Mouse (Mus musculus): ENCODE measurements around the gene Nedd9. TPM values are rescaled to one million over a fixed set of nuclear protein-coding genes. Genes with fewer than 3 reads are reported as not detected.

Gene Nedd9
- polyA plus RNA-seq, 1 experiment = 30.1 TPM

DNA sequence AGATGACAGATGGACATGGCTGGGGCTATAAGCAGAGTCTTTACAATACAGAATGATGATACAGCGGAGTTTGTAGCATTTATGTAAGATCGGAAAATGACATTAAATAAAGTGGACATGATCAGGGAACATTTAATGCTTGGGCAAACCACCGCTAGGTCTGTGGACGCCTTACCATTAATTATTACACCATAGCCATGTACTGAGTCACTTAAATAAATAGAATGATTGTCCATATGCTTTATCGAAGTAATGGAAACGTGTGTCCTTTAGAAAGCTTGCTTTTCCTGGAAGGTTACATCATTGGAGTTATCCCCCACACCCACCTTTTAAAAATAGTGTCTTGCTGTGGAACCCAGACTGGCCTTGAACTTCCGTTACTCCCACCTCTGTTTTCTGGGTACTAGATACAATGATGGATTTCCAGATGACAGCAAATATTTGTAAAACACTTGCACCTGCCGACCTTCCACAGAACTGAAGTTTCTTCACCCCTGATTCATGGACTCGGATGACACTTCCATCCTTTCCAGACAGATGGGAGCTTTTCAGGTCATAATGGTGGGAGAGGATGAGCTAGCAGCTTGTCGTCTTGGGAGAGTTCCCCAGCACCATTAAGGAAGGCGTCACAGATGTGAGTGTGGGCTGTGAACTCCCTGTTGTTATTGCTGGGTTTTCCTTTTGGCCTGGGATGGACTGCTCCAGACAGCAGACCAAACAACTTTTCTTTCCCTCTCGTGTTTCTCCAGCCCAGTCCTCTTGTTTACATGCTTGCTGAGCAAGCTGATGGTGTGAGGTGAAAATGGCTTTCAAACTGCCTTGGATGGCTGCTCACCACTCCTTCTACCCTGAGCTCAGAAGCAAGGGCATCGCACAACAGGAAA, 76.7 kb downstream of the Nedd9 start:
- no peak for DNase-seq (ENCODE audit: low read depth)

DNA sequence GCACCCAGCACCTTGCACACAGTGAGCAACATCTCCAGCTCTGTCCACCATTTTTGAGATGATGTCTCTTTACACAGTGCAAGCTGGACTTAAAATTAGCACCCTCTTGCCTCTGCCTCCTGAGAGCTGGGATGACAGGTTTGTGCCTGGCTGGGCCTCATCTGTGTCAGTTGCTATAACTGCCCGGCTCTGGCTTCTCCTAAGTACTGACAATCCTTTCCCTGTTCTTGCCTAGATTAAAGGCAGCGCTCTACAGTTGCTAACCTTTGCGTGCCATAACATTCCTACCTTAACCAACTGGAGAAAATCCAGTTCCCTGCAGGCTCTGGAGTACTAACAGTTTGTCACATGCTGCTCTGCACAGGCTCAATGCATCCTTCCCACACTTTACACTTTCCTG, 77.9 kb downstream of the Nedd9 start:
- no peak for DNase-seq (ENCODE audit: low read depth)

DNA sequence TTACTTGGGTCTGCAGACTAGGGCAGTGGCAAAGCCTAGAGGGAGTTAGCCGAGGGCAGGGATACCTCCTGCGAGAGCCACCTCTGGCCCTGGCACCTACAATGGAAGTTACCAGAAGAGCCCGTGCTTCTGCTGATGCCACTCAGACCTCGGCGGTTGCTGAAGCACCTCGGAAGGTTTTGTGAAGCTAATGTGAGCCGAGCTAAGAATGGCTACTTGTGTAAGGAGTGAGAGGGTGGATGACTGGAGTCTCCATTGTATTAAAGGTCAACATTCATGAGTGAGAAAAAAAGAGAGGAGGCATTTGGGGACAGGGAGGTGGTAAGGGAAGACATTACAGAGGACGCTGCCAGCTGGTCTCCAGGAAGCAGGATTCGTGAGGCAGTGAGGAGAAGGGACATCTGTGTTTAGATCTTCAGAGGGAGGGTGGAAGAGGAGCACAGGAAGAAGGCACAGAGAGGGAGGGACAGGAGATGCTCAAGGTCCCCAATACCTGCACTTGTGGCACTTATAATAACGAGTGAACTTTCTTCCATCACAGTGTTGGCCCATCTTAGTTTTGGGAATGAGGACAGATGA, 78.7 kb downstream of the Nedd9 start:
- no peak for DNase-seq (ENCODE audit: low read depth)

DNA sequence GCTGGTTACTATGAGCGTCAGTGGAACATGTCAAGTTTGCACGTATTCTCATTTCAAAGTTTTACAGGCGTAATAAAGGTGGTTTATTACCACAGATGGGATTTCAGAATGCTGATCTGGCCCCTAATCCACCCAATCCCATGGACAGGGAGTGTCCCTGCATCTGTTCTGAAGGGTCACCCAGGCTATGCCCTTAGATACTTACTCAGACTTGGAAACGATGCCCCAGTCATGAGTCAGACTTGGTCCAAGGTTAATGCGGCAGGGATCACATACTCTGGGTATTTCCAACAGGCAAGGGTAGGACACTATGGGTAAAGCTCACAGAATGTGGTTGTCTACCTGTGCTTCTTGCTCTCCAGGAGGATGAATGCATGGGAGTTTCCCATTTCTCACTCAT, 82.2 kb downstream of the Nedd9 start:
- no peak for DNase-seq (ENCODE audit: low read depth)

- no peak for DNase-seq (ENCODE audit: low read depth)
These were observed 83.3 kb downstream of the Nedd9 start for GRCm38 (mm10) chr13:41403838-41404237.

DNA sequence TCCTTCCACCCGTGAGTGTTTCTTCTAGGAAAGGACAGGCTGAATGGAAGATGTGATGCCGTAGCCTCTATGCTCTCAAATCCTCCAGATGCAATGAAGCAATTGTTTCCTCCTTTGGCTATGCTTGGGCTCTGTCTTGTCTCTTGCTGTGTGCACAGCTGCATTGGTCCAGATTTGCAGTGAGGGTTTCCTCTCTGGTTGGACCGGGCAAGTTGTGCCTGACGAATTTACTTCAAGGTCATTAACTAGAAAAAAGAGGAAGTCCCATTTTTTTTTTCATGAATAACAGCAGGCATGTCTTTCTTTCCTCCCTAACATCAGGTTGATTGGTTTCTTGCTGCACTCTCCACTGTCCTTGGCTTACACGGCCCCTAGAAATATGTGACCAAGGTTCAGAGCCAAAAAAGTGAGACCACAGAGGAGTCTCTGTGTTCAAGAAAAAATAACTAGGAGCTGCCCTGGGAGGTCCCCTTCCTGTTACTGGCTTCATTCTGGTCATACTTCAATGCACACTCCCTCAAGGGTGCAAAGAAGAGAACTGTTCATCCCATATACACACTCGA, 84.6 kb downstream of the Nedd9 start:
- no peak for DNase-seq (ENCODE audit: low read depth)

GRCm38 (mm10) chr13:41401775-41402174, 85.4 kb downstream of the Nedd9 start:
- DNase-seq (ENCODE audit: low read depth) = no peak

DNA sequence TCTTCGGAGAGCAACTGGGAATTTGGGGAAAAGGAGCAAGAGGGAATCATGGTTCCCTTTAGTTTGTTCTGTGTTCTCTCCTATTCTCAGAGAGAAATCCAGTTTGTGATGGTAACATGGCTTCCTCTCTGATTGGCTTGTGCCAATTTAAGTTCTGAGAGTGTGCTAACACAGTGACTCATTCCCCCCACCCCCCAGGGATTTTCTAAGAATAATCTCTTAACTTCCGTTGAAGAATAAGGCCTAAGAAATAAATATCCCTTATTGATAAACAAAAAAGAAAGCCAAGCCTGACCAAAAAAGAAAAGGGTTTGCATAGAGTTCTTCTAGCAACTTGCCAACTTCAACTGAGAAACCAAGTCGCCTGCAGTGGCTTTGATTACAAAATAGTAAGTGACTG, 86.9 kb downstream of the Nedd9 start:
- no peak for DNase-seq (ENCODE audit: low read depth)

DNA sequence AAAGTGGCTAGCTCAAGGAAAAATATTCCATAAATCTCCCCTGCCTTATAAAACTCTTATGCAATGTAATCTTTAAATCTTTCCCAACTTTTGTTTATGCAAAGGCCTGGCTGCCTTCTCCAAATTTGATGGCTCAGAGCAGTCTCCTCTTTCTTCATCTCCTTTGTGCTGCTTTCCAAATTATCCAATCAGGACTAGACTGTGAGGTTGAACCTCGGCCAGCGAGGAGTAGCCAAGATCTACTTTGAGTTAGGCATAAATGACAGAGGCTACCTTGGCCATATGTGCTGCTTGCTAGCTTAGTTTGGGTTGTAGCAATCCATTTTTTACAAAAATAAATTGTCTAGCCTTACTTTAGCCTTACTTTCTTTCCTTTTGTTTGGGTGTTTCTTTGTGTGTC, 95.0 kb downstream of the Nedd9 start:
- DNase-seq (ENCODE audit: low read depth) = peak; percentile 90

GRCm38 (mm10) chr13:41390698-41391097, 96.5 kb downstream of the Nedd9 start:
- no peak for DNase-seq (ENCODE audit: low read depth)

- DNase-seq (ENCODE audit: low read depth) = no peak
These were observed 100.6 kb downstream of the Nedd9 start for GRCm38 (mm10) chr13:41386581-41386980.

- no peak for DNase-seq (ENCODE audit: low read depth)
These were observed 102.3 kb downstream of the Nedd9 start for GRCm38 (mm10) chr13:41384896-41385295.

GRCm38 (mm10) chr13:41382635-41383034, 104.5 kb downstream of the Nedd9 start:
- peak; percentile 77 for DNase-seq (ENCODE audit: low read depth)

DNA sequence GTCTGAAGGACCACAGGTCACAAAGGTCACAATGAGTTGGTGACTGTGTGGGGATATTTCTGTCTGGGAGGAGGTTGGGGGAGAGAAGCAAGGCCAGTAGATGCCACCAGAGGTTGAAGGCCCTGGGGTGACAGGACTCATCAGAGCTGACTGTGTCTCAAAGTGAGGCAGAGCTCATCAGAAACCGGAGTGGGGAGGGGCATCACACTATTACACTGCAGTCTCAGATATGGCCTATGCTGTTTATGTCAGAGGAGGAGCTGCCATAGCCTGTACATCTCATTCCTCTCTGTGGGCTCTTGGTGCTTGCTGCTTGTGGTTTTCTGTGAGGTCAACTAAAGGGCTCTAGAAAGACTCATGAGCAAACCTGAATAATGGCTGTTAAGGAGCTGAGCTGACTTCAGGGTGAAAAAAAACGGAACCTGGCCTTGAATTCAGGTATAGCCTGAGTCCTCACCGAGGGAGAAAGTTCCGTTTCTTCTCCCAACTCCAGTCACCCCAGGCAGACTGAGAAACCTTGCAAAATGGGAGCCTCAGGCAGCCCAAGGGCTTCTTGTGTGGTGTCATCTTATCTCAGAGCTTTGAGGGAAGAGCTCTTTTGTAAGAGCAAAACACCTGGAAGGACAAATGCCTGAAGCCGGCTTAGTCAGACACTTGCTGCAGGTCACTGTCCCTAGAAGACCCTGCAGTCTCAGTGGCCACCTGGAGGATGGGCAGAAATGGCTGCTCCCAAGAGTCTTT, 105.2 kb downstream of the Nedd9 start:
- peak; percentile 80 for DNase-seq (ENCODE audit: low read depth)

DNA sequence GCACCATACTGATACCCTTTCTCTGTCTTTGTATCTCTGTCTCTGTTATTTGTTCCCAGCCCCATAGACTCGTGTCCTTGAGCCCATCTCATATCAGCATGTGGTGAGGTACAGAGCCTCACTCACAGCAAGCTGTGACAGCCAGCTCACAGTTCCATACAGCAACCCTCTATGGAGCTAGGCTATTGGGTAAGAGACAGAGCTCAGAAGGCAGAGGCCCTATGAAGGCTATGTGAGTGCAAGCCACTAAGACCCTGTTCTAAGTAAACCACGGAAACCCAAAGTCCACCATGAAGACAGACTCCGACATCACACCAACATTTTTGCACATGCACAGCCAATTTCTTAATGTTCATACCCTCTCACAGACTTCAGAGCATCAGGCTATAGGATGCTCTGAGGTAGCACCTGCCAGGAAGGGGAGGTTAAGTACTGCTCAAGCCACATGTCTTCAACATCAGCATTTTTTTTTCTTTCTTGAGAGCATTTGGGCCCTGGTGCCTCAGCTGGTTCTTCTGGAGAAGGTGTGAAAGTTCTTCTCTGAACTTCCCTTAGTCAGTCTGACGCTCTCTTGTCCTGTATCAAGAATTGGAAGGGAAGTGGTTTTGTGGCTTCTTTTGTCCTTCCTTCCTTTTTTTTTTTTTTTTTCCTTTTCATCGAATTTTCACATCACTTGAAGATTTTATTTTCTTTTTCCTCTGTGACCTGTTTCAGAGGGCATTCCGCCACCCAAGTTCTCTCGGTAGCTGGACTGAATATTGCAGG, 105.9 kb downstream of the Nedd9 start:
- DNase-seq (ENCODE audit: low read depth) = no peak

DNA sequence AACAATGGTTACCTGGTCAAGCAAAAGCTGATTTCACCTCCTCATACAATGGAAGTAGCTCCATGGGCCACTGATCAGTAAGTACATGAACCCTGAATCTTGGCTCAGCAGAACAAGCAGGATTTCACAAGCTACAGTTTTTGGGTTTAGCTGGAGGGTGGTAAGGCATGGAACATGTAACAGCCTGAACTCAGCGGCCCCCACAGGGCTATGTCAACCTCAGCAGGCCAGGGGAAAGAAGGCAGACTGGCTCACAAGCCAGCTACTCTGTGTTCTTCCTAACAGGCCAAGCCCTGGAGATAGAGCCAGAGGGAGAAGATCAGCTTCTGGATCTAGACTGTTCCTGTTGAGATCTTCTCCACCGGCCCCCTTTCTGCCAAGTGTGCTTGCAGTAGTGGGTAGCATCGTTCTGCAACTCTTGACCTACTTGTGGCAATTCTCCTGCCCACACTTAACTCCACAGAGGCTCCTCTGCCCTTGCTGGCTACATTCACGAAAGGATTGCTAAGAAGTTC, 107.2 kb downstream of the Nedd9 start:
- DNase-seq (ENCODE audit: low read depth) = peak; percentile 92

DNA sequence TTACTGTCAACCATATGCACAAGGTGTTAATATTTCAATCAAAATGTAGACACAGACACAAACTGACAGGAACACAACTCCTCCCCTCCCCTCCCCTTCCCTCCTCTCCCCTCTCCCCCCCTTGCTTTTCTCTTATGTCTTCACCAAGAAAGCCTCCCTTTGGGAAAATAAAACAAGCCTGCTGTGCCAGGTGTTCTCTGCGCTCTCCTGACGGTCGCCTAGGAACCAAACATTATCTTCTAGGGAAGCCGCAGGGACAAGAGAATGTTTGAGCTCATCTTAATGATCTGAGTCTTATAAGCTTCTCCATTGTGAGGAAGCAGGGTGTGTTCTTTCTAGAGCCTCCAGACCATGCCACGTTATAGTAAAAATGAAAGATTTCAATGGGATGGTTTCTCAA, 108.7 kb downstream of the Nedd9 start:
- DNase-seq (ENCODE audit: low read depth) = no peak

DNA sequence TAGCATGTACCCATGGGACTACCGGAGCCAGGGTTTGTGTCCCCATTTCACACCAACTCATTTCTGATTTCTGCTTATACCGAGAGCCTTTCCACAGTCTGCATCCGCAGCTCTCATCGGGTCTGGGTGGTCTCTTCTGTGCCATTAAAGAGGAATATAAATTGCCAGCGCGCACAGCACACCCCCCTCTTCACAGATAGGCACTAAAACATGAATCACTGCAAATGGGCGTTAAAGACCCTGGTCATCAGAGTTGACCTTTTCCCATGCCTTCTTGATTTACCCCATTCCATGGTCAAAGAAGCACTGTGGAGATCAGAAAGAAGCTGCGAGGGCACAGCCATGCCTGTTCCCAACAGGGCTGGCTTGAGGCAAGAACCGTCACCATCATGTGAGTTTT, 109.3 kb downstream of the Nedd9 start:
- no peak for DNase-seq (ENCODE audit: low read depth)

DNA sequence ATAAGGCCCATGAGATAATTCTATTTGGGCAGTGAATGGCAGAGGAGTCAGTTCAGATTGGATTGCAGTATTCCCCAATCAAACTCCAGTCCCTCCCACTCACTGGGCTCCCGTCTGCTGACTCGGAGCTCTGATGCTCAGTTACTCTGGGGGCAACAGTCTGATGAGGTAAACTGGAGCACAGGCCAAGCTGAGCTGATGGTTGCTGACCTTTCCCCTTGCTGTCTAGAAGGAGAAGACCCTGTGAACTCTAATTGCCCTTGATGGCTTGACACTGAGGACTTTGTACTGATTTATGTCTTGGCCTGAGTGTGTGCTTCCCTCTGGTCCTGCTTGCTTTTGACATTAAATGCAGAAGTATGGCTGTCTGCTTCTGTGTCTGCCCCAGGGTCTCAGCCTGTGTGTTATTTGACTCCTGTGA, 110.1 kb downstream of the Nedd9 start:
- DNase-seq (ENCODE audit: low read depth) = no peak

- DNase-seq (ENCODE audit: low read depth) = no peak
These were observed 111.1 kb downstream of the Nedd9 start for GRCm38 (mm10) chr13:41376111-41376510.

DNA sequence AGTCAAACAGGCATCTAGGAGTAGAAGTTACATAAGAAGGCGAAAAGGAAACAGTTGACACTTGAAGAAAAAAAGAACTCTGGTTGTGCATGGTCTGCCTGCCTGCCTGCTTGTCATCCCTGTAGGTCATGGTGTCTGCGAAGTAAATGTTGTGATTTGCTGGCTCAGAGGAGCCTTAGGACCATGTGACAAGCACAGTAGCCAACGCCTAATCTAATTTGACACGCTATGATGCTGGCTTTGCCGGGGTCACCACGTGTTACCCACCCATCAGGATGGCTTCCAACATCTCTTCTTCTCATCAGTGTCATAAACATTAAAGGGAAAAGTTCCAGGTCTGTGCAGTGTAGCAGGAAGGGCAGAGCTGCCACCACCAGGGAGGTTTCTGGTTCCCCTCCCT, 111.5 kb downstream of the Nedd9 start:
- no peak for DNase-seq (ENCODE audit: low read depth)

Measured in gonadal fat pad, adult 2 months (tissue).